Mouse (Mus musculus) ovary, postnatal 10 days (tissue): ENCODE data around the gene Hist1h2an.
"Not testable (repeated sequence)": the region's sequence is repeated elsewhere in the genome, so short reads cannot be mapped to it uniquely, and the experiment has no call there.

Source experiments
- DNase-seq: peaks from one replicate; pipeline ENCODE4 v3.0.0; 2022; ENCODE audit warnings: low spot score

Hist1h2an gene

DNA sequence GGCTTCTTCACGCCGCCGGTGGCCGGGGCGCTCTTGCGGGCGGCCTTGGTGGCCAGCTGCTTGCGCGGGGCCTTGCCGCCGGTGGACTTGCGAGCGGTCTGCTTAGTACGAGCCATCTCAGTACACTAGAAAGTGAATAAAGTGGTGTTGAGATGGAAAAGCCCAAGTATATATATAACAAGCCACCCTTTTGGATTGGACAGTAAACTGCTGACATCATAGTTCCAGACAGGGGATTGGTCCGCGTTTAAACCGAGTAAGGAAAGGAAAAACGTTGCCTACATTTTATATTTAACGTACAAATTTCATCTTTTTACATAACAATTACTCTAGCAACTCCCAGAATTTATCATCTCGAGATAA, 3.8 kb downstream of the Hist1h2an start, which contains the start of gene Hist1h3i:
TSS of gene Hist1h3i (minus strand) at position 116 of the 363 bp plus-strand sequence.
- DNase-seq: no peak

DNA sequence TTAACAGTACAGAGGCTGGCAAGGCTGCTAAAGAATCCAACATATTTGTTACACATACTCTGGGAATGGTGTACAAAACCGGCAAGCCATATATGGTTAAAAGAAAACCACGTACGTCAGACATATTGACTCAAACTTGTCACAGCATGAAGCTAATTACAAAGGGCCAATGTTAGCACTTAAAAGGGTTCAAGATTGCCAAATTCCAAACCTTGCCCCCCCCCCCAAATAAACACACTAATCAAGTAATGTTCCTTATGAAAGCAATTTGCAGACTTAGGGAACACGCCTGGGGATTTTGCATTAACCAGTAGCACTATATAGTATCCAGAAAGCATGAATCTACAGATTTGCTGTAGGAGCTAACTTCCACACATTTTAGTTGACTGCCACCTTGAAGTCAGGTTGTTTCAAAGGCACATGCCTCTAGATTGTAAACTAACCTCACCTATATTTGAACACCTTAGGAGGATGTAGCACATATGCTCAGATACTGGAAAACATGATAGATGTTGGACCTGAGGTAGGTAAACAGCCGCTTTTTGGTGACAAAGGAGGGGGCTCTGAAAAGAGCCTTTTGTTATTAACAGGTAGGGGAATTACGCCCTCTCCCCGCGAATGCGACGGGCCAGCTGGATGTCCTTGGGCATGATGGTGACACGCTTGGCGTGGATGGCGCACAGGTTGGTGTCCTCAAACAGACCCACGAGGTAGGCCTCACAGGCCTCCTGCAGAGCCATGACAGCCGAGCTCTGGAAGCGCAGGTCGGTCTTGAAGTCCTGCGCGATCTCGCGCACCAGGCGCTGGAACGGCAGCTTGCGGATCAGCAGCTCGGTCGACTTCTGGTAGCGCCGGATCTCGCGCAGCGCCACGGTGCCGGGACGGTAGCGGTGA, 4.4 kb downstream of the Hist1h2an start:
- not testable (repeated sequence) for DNase-seq

- no peak for DNase-seq
Measured at GRCm38 (mm10) chr13:21781639-21782038, 5.4 kb downstream of the Hist1h2an start.

DNA sequence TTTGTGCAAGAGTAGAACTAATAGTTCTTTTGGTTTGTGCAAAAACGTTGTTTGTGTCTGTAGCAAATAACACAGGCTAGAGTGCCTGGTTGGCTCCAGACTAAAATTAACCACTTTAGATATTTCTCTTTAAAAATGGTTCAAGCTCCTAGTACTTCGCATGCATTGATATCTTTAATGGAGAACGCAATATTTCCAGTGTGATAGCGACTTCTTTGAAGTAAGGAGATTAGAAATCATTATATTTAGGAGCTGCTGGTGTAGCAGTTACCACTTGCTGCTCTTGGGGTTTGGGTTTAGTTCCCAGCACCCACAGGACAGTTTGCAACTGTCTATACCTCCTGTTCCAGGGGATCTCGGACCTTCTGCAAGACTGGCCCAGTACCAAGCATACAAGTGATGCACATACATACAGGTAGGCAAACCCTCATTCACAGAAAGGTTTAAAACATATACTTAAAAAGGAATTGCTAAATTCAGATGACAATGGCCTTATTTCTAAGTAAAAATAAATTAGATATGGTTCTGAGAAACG, 5.9 kb downstream of the Hist1h2an start:
- DNase-seq: no peak

- DNase-seq: peak; percentile 60
Measured at GRCm38 (mm10) chr13:21779767-21780731, 7.0 kb downstream of the Hist1h2an start, which contains the start of gene Hist1h1b. Hist1h1b (minus strand) TSS chr13:21780625.

DNA sequence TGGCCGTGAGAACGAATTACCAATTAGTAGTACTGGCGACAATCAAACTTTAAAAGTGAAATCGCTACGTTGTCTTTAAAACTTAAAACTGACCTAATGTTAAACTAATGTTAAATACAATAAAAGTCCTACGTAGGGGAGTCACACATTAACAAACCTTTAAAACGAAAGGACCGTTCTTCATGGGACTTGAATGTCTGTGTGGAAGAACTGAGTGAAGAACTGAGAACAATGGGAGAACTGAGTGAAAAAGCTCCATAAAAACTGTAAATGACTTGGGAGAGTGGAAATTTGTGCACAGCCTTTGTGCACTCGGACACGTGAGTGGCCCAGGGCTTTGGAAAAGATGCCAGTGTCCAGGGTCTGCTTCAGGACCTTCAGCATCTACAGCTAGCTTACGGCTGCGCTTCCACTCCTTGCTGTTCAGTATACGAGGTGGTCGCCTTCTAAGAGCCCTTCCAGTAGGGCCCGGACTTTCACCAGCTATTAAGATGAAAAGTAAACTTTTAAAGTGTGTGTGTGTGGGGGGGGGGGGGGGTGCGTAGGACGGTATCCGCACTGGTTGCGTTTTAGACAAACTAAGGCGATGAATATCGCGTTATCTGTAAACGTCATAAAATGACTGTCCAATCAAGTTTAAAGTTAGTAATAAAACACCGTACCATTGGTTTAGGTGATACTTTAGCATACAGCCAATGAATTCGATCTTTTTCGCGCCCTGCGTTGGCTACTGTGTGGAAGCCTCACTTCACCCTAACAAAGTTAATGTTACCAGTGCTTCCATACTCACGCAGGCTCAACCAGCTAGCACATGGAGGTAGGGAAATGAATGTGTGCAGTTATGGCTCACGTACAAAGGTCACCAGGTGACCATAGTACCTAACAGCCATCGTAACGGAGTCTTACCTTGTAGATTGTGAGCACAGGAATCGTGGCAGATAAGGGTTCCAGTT, 7.9 kb downstream of the Hist1h2an start:
- DNase-seq: peak; percentile 28

GRCm38 (mm10) chr13:21755707-21756106, 31.3 kb downstream of the Hist1h2an start:
- DNase-seq: no peak

DNA sequence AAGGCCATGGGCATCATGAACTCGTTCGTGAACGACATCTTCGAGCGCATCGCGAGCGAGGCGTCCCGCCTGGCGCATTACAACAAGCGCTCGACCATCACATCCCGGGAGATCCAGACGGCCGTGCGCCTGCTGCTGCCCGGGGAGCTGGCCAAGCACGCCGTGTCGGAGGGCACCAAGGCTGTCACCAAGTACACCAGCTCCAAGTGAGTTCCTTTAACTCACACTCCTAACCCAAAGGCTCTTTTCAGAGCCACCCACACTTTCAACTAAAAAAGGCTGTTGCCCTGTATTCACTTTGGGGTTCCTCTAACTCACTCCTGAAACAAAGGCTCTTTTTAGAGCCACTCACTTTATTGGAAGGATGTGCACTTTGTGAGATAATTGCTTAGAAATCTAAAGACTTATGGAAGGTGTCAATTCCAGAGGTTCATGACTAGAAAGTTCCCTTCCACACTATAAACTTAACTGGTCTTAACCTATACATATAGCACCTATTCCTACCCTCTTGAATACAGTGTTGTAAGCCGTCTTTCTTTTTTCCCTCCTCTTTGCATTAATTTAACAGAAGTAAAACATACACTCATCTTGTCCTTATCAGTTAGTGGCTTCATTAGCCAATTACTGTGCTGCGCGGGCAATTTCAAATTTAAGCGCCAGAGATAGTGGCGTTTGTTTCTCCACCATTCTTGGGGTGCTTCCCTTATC, 32.6 kb downstream of the Hist1h2an start:
- DNase-seq: not testable (repeated sequence)

DNA sequence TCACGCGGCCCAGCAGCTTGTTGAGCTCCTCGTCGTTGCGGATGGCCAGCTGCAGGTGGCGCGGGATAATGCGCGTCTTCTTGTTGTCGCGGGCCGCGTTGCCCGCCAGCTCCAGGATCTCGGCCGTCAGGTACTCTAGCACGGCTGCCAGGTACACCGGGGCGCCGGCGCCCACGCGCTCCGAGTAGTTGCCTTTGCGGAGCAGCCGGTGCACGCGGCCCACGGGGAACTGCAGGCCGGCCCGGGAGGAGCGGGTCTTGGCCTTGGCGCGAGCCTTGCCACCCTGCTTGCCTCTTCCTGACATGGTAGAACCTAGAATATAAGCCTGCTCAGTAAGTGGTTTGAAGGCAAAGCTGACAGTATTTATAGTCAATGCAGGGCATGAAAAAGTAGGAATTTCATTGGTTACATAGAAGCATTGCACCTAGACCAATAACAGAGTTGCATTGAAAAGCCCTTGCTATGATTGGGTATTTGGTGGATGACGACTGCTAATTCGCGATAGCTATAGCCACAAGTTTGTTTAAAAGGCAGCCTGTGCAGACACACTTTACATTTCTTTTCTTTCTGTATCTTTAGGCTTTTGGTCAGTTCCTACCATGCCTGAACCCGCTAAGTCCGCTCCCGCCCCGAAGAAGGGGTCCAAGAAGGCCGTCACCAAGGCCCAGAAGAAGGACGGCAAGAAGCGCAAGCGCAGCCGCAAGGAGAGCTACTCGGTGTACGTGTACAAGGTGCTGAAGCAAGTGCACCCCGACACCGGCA, 33.3 kb downstream of the Hist1h2an start, which contains the start of the genes Hist1h2ak and Hist1h2bn:
TSS of gene Hist1h2ak (minus strand) at position 304 of the 762 bp plus-strand sequence.
TSS of gene Hist1h2bn (plus strand) at position 600 of the 762 bp plus-strand sequence.
- peak; percentile 45 for DNase-seq

DNA sequence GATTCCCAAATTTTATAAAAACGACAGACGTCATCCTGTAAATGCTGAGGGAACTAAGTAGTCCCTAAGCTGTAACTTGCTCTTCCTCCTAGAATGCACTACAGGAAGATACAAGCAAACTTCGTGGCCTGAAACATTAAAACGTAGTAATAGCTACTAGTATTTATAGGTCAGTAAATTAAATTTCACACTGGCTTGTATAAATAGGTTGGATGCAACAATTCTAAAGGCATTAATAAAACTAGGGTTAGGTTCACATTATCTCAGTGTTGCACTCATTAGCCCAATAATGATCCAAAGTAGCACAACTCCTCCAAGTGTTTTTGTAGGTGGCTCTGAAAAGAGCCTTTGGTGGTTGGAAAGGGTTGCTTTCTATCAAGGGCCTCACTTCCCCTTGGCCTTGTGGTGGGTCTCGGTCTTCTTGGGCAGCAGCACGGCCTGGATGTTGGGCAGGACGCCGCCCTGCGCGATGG, 33.9 kb downstream of the Hist1h2an start:
- DNase-seq: no peak

GRCm38 (mm10) chr13:21752356-21752755, 34.7 kb downstream of the Hist1h2an start:
- no peak for DNase-seq

- DNase-seq: no peak
Measured at GRCm38 (mm10) chr13:21751827-21752226, 35.2 kb downstream of the Hist1h2an start.

- no peak for DNase-seq
Measured at GRCm38 (mm10) chr13:21751417-21751816, 35.6 kb downstream of the Hist1h2an start.

DNA sequence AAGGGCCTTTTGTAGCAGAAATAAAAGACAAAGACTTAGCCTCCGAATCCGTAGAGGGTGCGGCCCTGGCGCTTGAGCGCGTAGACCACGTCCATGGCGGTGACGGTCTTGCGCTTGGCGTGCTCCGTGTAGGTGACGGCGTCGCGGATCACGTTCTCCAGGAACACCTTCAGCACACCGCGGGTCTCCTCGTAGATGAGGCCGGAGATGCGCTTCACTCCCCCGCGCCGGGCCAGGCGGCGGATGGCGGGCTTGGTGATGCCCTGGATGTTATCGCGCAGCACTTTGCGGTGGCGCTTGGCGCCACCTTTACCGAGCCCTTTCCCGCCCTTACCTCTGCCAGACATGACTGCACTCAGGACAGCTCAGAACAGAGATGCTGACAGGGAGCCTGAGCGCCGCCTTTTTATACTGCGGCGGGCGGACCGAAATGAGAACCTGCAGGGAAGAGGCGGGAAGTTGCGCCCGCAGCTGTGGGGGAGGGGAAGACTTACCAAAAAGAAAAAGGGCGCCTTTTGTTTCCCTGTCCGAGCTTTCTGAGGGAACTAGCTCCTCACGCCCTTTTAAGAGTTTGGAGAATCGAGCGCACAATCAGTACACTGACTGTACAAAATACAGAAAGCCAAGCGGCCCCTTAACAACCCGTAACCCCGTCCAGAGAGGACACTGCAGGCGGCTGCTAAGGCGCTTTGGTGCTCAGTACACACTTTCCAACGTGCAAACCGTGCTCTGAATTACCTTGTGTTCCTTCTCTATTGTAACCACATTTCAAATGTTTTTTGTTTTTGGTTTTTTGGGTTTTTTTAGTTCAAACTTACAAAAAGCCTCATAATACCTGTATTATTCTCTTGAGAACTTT, 36.6 kb downstream of the Hist1h2an start, which contains the start of gene Hist1h4k:
TSS of gene Hist1h4k (minus strand) at position 347 of the 859 bp plus-strand sequence.
- DNase-seq: peak; percentile 91

DNA sequence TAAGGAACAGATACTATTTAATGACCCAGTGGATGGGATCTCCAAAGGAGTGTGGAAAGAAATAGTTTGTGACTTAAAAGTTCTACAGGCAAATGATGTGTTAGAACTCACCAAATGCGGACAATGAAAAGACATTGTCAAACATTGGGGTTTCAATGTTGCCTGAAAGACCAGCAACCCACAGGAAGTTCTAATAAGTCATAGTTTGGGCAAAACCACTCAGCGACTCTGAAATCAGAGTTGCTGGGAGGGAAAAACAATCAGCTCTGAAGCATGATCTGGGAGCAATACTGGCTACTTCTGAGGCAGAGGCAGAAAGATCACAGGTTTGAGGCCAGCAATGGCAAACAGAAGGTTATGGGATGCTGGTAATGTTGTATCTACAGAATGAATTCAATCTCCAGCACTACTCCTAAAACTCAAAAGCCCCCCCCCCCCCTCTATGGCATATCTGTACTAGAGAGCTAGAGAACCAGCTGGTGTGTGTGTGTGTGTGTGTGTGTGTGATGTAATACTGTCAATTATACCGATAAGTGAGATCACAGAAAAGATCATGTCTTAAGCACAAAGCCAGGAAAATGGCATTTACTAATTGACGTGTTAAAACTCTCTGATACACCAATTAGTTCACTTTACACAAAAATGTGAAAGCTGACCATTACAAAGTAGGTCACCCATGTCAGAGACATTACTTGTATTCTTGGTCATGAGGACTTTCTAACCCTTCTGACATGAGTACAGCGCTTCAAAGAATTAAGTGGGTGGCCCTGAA, 37.4 kb downstream of the Hist1h2an start:
- DNase-seq: no peak

DNA sequence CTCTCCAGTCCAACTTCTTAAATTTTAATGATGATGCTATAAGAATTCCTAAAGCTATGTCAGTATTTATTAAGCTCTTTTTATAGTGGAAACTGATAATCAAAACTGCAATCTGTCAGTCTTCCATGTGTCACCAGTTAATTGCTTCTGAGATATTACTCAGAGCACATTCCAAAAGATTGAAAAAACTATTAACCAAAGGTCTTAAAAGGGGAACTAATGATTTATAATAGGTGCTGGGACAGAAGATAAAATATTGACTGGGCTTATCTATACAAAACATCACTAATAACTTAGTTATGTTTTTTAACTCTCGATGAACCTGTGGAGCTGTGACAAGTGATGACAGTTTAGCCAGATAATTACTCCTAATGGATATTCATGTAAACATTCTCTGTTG, 42.0 kb downstream of the Hist1h2an start:
- no peak for DNase-seq
